Mouse (Mus musculus) thymus, adult 2 months (tissue): Measurements from ENCODE around the gene Raph1.

Source experiments
- CTCF ChIP-seq: fragments of 200-500 bp; IDR thresholded peaks from 2 replicates; pipeline ENCODE4 v1.5.1; 2012; ENCODE audit warnings: mild to moderate bottlenecking, control low read depth, low read length, moderate library complexity, borderline replicate concordance; ENCODE audit not compliant: control insufficient read depth, poor library complexity, insufficient read depth; ENCODE audit errors: extremely low read depth
- POLR2A ChIP-seq: fragments of 200-500 bp; IDR thresholded peaks from 2 replicates; pipeline ENCODE4 v1.6.1; 2012; ENCODE audit warnings: mild to moderate bottlenecking, low read length, control low read depth, moderate library complexity; ENCODE audit not compliant: control insufficient read depth, poor library complexity, insufficient read depth; ENCODE audit errors: extremely low read depth

- no peak for TF ChIP-seq CTCF
- TF ChIP-seq POLR2A, result no peak
Observed at GRCm38 (mm10) chr1:60510584-60510983, 56.3 kb downstream of the Raph1 start.
